Mouse (Mus musculus): ENCODE measurements around the gene Rpl6.

GRCm38 (mm10) chr5:121212108-121212507 is 7.8 kb downstream of the Rpl6 start:
- TF ChIP-seq POLR2A (IDR thresholded peaks at IDR 0.05; ENCODE audit: low read depth, low read length) (no peak), CTCF (IDR thresholded peaks at IDR 0.05; ENCODE audit: extremely low read depth, insufficient read length, insufficient replicate concordance, low read depth, low read length) (no peak)
